Mouse (Mus musculus): ENCODE measurements at regions not wholly inside any gene's neighbourhood (a gene's known extent, or its start where the extent isn't known, plus 50 kb on each side); places are given as distances from the start of the nearest gene placed in this dataset.

- no peak overlapping the region for H3K9ac ChIP-seq (replicated peaks)
- H3K27ac ChIP-seq (replicated peaks): no peak overlapping the region
- H3K36me3 ChIP-seq: no peaks in the 10 kb centered on the region
- H3K4me3 ChIP-seq: no peak overlapping the region
- no peaks in the 10 kb centered on the region for H3K4me1 ChIP-seq
- H3K27me3 ChIP-seq: no peaks in the 10 kb centered on the region
- no peak for ATAC-seq (ENCODE audit: low FRiP score, low read depth)
- no peak overlapping the region for H3K4me2 ChIP-seq (replicated peaks)
- 94% methylated on average over 4 of the region's 4 CpGs for WGBS
- H3K9me3 ChIP-seq: no peaks in the 10 kb centered on the region
Measured at GRCm38 (mm10) chr2:9267675-9268074, 613.4 kb upstream of the 4930412O13Rik start.

- Histone ChIP-seq H3K27me3 (no peaks in the 10 kb centered on the region), H3K27ac (replicated peaks) (no peak overlapping the region), H3K36me3 (no peaks in the 10 kb centered on the region), H3K4me3 (no peak overlapping the region), H3K4me1 (no peaks in the 10 kb centered on the region), H3K9me3 (no peaks in the 10 kb centered on the region), H3K9ac (replicated peaks) (no peak overlapping the region), H3K4me2 (replicated peaks) (no peak overlapping the region)
- no peak for ATAC-seq (ENCODE audit: low FRiP score, low read depth)
- 81% methylated on average over 2 of the region's 2 CpGs for WGBS
Measured at GRCm38 (mm10) chr2:9283441-9283840, 597.6 kb upstream of the 4930412O13Rik start.

- no peak for ATAC-seq (ENCODE audit: low FRiP score, low read depth)
- Histone ChIP-seq H3K36me3 (no peaks in the 10 kb centered on the region), H3K27me3 (no peaks in the 10 kb centered on the region), H3K27ac (replicated peaks) (no peak overlapping the region), H3K4me3 (no peak overlapping the region), H3K4me1 (no peaks in the 10 kb centered on the region), H3K9me3 (no peaks in the 10 kb centered on the region), H3K9ac (replicated peaks) (no peak overlapping the region), H3K4me2 (replicated peaks) (no peak overlapping the region)
- WGBS: 85% methylated on average over 8 of the region's 8 CpGs
Measured at GRCm38 (mm10) chr2:9285800-9286199, 595.3 kb upstream of the 4930412O13Rik start.

- no peak overlapping the region for H3K4me3 ChIP-seq
- H3K27ac ChIP-seq (replicated peaks): no peak overlapping the region
- no peak overlapping the region for H3K4me2 ChIP-seq (replicated peaks)
- WGBS: 94% methylated on average over 1 of the region's 1 CpGs
- H3K9ac ChIP-seq (replicated peaks): no peak overlapping the region
- H3K4me1 ChIP-seq: no peaks in the 10 kb centered on the region
- no peaks in the 10 kb centered on the region for H3K27me3 ChIP-seq
- no peak for ATAC-seq (ENCODE audit: low FRiP score, low read depth)
- no peaks in the 10 kb centered on the region for H3K9me3 ChIP-seq
- H3K36me3 ChIP-seq: no peaks in the 10 kb centered on the region
Measured at GRCm38 (mm10) chr2:9287077-9287476, 594.0 kb upstream of the 4930412O13Rik start.

- no peak for ATAC-seq (ENCODE audit: low FRiP score, low read depth)
- 95% methylated on average over 6 of the region's 6 CpGs for WGBS
- Histone ChIP-seq H3K9ac (replicated peaks) (no peak overlapping the region), H3K27ac (replicated peaks) (no peak overlapping the region), H3K27me3 (no peaks in the 10 kb centered on the region), H3K4me2 (replicated peaks) (no peak overlapping the region), H3K9me3 (no peaks in the 10 kb centered on the region), H3K4me1 (no peaks in the 10 kb centered on the region), H3K36me3 (no peaks in the 10 kb centered on the region), H3K4me3 (no peak overlapping the region)
Measured at GRCm38 (mm10) chr2:9287623-9288022, 593.4 kb upstream of the 4930412O13Rik start.

GRCm38 (mm10) chr2:9331630-9332352 lies 549.3 kb upstream of the 4930412O13Rik start:
- Histone ChIP-seq H3K4me1 (no peaks in the 10 kb centered on the region), H3K36me3 (no peaks in the 10 kb centered on the region), H3K9me3 (no peaks in the 10 kb centered on the region), H3K9ac (replicated peaks) (no peak overlapping the region), H3K4me2 (replicated peaks) (no peak overlapping the region), H3K4me3 (no peak overlapping the region), H3K27me3 (no peaks in the 10 kb centered on the region), H3K27ac (replicated peaks) (no peak overlapping the region)
- ATAC-seq (ENCODE audit: low FRiP score, low read depth): no peak
- 43% methylated on average over 16 of the region's 16 CpGs for WGBS

- Histone ChIP-seq H3K27me3 (no peaks in the 10 kb centered on the region), H3K36me3 (no peaks in the 10 kb centered on the region), H3K4me3 (no peak overlapping the region), H3K9ac (replicated peaks) (no peak overlapping the region), H3K9me3 (no peaks in the 10 kb centered on the region), H3K4me2 (replicated peaks) (no peak overlapping the region), H3K27ac (replicated peaks) (no peak overlapping the region), H3K4me1 (no peaks in the 10 kb centered on the region)
- ATAC-seq (ENCODE audit: low FRiP score, low read depth): no peak
- 80% methylated on average over 4 of the region's 4 CpGs for WGBS
Measured at GRCm38 (mm10) chr2:9348982-9349381, 532.1 kb upstream of the 4930412O13Rik start.

- Histone ChIP-seq H3K4me1 (no peaks in the 10 kb centered on the region), H3K4me3 (no peak overlapping the region), H3K27ac (replicated peaks) (no peak overlapping the region), H3K36me3 (no peaks in the 10 kb centered on the region), H3K9ac (replicated peaks) (no peak overlapping the region), H3K4me2 (replicated peaks) (no peak overlapping the region), H3K27me3 (no peaks in the 10 kb centered on the region), H3K9me3 (no peaks in the 10 kb centered on the region)
- ATAC-seq (ENCODE audit: low FRiP score, low read depth): no peak
- WGBS: 36% methylated on average over 1 of the region's 1 CpGs
Measured at GRCm38 (mm10) chr2:9349994-9350393, 531.1 kb upstream of the 4930412O13Rik start.

- WGBS: 57% methylated on average over 7 of the region's 7 CpGs
- no peaks in the 10 kb centered on the region for H3K4me1 ChIP-seq
- no peaks in the 10 kb centered on the region for H3K27me3 ChIP-seq
- H3K36me3 ChIP-seq: no peaks in the 10 kb centered on the region
- H3K9me3 ChIP-seq: no peaks in the 10 kb centered on the region
- H3K9ac ChIP-seq (replicated peaks): no peak overlapping the region
- H3K27ac ChIP-seq (replicated peaks): no peak overlapping the region
- H3K4me3 ChIP-seq: no peak overlapping the region
- ATAC-seq (ENCODE audit: low FRiP score, low read depth): no peak
- H3K4me2 ChIP-seq (replicated peaks): no peak overlapping the region
Measured at GRCm38 (mm10) chr2:9352190-9352589, 528.9 kb upstream of the 4930412O13Rik start.

GRCm38 (mm10) chr2:9360020-9360419 lies 521.0 kb upstream of the 4930412O13Rik start:
- Histone ChIP-seq H3K4me3 (no peak overlapping the region), H3K9me3 (no peaks in the 10 kb centered on the region), H3K9ac (replicated peaks) (no peak overlapping the region), H3K27me3 (no peaks in the 10 kb centered on the region), H3K4me2 (replicated peaks) (no peak overlapping the region), H3K36me3 (no peaks in the 10 kb centered on the region), H3K27ac (replicated peaks) (no peak overlapping the region), H3K4me1 (no peaks in the 10 kb centered on the region)
- 66% methylated on average over 4 of the region's 4 CpGs for WGBS
- ATAC-seq (ENCODE audit: low FRiP score, low read depth): no peak

GRCm38 (mm10) chr2:9367801-9368584 lies 513.1 kb upstream of the 4930412O13Rik start:
- no peak overlapping the region for H3K27ac ChIP-seq (replicated peaks)
- no peaks in the 10 kb centered on the region for H3K27me3 ChIP-seq
- H3K4me1 ChIP-seq: no peaks in the 10 kb centered on the region
- H3K36me3 ChIP-seq: no peaks in the 10 kb centered on the region
- H3K4me3 ChIP-seq: no peak overlapping the region
- no peak overlapping the region for H3K9ac ChIP-seq (replicated peaks)
- no peak overlapping the region for H3K4me2 ChIP-seq (replicated peaks)
- no peaks in the 10 kb centered on the region for H3K9me3 ChIP-seq
- ATAC-seq (ENCODE audit: low FRiP score, low read depth): no peak
- WGBS: 91% methylated on average over 8 of the region's 8 CpGs

- H3K9me3 ChIP-seq: no peaks in the 10 kb centered on the region
- H3K27me3 ChIP-seq: no peaks in the 10 kb centered on the region
- H3K4me3 ChIP-seq: no peak overlapping the region
- H3K4me1 ChIP-seq: no peaks in the 10 kb centered on the region
- H3K9ac ChIP-seq (replicated peaks): no peak overlapping the region
- WGBS: 56% methylated on average over 4 of the region's 4 CpGs
- H3K36me3 ChIP-seq: no peaks in the 10 kb centered on the region
- H3K27ac ChIP-seq (replicated peaks): no peak overlapping the region
- H3K4me2 ChIP-seq (replicated peaks): no peak overlapping the region
- no peak for ATAC-seq (ENCODE audit: low FRiP score, low read depth)
Measured at GRCm38 (mm10) chr2:9369572-9369971, 511.5 kb upstream of the 4930412O13Rik start.

All from midbrain, embryonic 12.5 days (tissue).